Mouse (Mus musculus) stomach, postnatal 0 days (tissue): ENCODE data around the gene Tdpoz5. TPM values are rescaled to one million over a fixed set of nuclear protein-coding genes. Genes with fewer than 3 reads are reported as not detected.
"Not testable (repeated sequence)": the region's sequence is repeated elsewhere in the genome, so short reads cannot be mapped to it uniquely, and the experiment has no call there.

Experiments
- ATAC-seq: fragments of 200-750 bp; cut with Nextera tagmentation; 2 replicates; pipeline ENCODE4 v1.8.0; 2017; ENCODE audit not compliant: low FRiP score, low TSS enrichment
- DNase-seq: peaks from one replicate; pipeline ENCODE4 v3.0.0-alpha.2; 2016; ENCODE audit warnings: low spot score
- H3K27ac ChIP-seq: fragments of 300-500 bp; sonication (generic); replicated peaks from 2 replicates; pipeline ENCODE4 v1.5.1; 2014; ENCODE audit warnings: mild to moderate bottlenecking, control low read depth
- H3K27me3 ChIP-seq: fragments of 300-500 bp; sonication (generic); 2 replicates; pipeline ENCODE4 v1.6.1; 2014; ENCODE audit warnings: low read length; ENCODE audit not compliant: control insufficient read depth, insufficient read depth
- H3K36me3 ChIP-seq: fragments of 300-500 bp; sonication (generic); 2 replicates; pipeline ENCODE4 v1.6.1; 2014; ENCODE audit warnings: low read length, mixed read lengths; ENCODE audit not compliant: control insufficient read depth, insufficient read depth
- H3K4me1 ChIP-seq: fragments of 300-500 bp; sonication (generic); replicated peaks from 2 replicates; pipeline ENCODE4 v1.6.1; 2014; ENCODE audit warnings: antibody characterized with exemption; ENCODE audit not compliant: control insufficient read depth, insufficient read depth
- H3K4me2 ChIP-seq: fragments of 300-500 bp; sonication (generic); replicated peaks from 2 replicates; pipeline ENCODE4 v1.6.1; 2014; ENCODE audit warnings: low read depth, mild to moderate bottlenecking, control low read depth, moderate library complexity
- H3K4me3 ChIP-seq: fragments of 300-500 bp; sonication (generic); 2 replicates; pipeline ENCODE4 v1.5.1; 2014; ENCODE audit warnings: low read depth, low read length, control low read depth
- H3K9ac ChIP-seq: fragments of 300-500 bp; sonication (generic); 2 replicates; pipeline ENCODE4 v1.6.1; 2014; ENCODE audit warnings: mild to moderate bottlenecking, low read length, control low read depth, mixed read lengths
- H3K9me3 ChIP-seq: fragments of 300-500 bp; sonication (generic); 2 replicates; pipeline ENCODE4 v1.6.1; 2016; ENCODE audit warnings: low read length; ENCODE audit not compliant: control insufficient read depth
- WGBS: fragments of 180-500 bp; shearing (Covaris S2); extraction: QIAGEN DNeasy Blood & Tissue Kit; methylation state at CpG from one replicate; pipeline ENCODE4 v1.1.7; 2014; 5-methylcytosine and 5-hydroxymethylcytosine counted together
- polyA plus RNA-seq: library from polyadenylated mRNA; unstranded; fragments of >200 nt; fragmentation: Nextera tagmentation; extraction: Ambion mirVana; gene quantifications from 2 replicates; pipeline ENCODE4 v1.2.1, GENCODE M21; 2015

Gene Tdpoz5
- polyA plus RNA-seq = not detected in 2 replicates

GRCm38 (mm10) chr3:93961214-93961613, at the start of gene Tdpoz5:
Gene Tdpoz5 (minus strand): TSS chr3:93961314.
- ATAC-seq, H3K9ac ChIP-seq, H3K4me3 ChIP-seq, H3K36me3 ChIP-seq, H3K27ac ChIP-seq, H3K27me3 ChIP-seq, DNase-seq, H3K4me1 ChIP-seq, H3K9me3 ChIP-seq, H3K4me2 ChIP-seq: not testable (repeated sequence)
- WGBS = 72% methylated on average over 2 of the region's 4 CpGs

DNA sequence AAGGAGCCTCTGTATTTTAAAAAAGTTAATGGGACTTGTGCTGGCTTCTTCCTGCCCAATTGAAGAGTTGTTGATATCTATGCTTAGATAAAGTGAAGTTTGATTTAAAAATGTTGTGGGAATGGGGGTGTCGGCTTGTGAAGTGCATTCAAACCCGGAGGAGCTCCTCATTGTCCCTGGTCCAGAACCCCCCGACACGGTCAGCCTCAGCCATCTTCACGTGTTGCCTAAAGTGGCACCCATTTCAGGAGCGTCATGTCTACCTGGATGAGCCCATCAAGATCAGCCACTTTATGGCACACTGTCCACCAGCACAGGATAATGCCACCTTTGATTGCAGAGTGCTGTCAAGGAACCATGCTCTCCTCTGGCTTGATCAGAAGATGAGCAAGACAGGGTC, 7.8 kb upstream of the Tdpoz5 start:
- not testable (repeated sequence) for ATAC-seq, H3K9ac ChIP-seq, H3K27ac ChIP-seq, H3K27me3 ChIP-seq, H3K4me1 ChIP-seq, H3K9me3 ChIP-seq, H3K4me3 ChIP-seq, H3K4me2 ChIP-seq, DNase-seq, H3K36me3 ChIP-seq
- 90% methylated on average over 6 of the region's 6 CpGs for WGBS

DNA sequence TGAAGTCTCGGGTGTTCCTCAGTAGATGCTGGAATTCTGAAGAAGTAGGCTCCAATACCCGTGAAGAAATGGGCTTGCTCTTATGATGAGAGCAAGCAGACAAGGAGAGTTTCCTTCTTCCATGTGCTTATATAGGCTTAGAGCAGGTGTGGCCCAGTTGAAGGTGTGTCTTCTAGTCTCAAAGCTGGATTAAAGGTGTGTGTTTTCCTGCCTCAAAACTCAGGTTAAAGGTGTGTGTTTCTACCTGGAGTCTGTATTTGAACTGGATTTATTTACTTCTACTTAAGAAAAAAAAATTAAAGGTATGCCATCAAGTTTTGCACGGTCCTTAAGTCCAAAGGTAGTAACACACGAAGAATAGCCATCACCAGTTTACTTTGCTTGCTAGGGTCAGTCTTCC, 17.7 kb downstream of the Tdpoz5 start, which contains the start of gene Gm9117:
Gene Gm9117, minus strand, starts transcription at position 101 of the 400 bp plus-strand sequence.
- ATAC-seq, DNase-seq, H3K9ac ChIP-seq, H3K27ac ChIP-seq, H3K27me3 ChIP-seq, H3K4me1 ChIP-seq, H3K4me2 ChIP-seq, H3K4me3 ChIP-seq, H3K9me3 ChIP-seq, H3K36me3 ChIP-seq: not testable (repeated sequence)
- WGBS = 72% methylated on average over 4 of the region's 4 CpGs

DNA sequence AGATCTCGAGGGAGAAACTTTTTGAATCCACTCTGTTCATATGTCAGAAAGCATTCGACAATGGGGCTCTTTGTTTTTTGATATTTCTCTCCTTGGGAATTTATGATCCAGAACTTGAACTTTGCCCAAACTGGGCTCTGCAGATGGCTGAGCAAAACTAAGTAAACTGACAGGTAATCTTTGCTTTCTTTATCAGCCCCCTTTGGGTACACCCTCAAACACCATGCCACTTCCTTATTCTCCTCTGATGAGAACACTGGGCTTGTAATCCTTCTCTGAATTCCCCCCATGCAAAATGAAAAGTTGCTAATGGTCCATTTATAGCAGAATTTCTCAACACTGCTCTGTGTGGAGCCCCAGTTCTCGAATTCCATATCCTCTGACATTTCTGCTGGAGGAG, 22.7 kb downstream of the Tdpoz5 start:
- H3K9ac ChIP-seq = not testable (repeated sequence)

More for the DNA sequence above, 22.7 kb downstream of the Tdpoz5 start:
- H3K9me3 ChIP-seq, H3K4me3 ChIP-seq, H3K4me2 ChIP-seq, H3K4me1 ChIP-seq, H3K36me3 ChIP-seq, DNase-seq, H3K27me3 ChIP-seq, H3K27ac ChIP-seq: not testable (repeated sequence)
- peak; percentile 74 for ATAC-seq
- no CpG with 5 or more reads among the region's 3 CpGs for WGBS

Other genes starting within 250 kb of the Tdpoz5 start
- gene Gm5773, start 188.3 kb downstream of the Tdpoz5 start, polyA plus RNA-seq = not detected in 2 replicates
- gene Tdpoz4, start 164.9 kb downstream of the Tdpoz5 start, polyA plus RNA-seq = not detected in 2 replicates
- gene Tdpoz3, start 135.3 kb downstream of the Tdpoz5 start, polyA plus RNA-seq = not detected in 2 replicates
- 0.17 TPM in 1 of 2 replicates, not detected in the other for gene Gm9117, start 17.8 kb downstream of the Tdpoz5 start, polyA plus RNA-seq
- 0.22 and 0.24 TPM in 2 replicates for gene Gm9125, start 93.6 kb upstream of the Tdpoz5 start, polyA plus RNA-seq
- gene Gm10697, start 111.3 kb upstream of the Tdpoz5 start, polyA plus RNA-seq = not detected in 2 replicates
- not detected in 2 replicates for gene Gm10696, start 216.9 kb upstream of the Tdpoz5 start, polyA plus RNA-seq
- gene Gm5286, start 235.4 kb upstream of the Tdpoz5 start, polyA plus RNA-seq = 0.06 TPM in 1 of 2 replicates, not detected in the other